Mouse (Mus musculus): ENCODE data around the gene Dot1l. TPM values are rescaled to one million over a fixed set of nuclear protein-coding genes. Genes with fewer than 3 reads are reported as not detected.

Gene Dot1l
- total and polyA plus RNA-seq, 3 experiments = 3.3 to 43.8 (median 13.3) TPM

DNA sequence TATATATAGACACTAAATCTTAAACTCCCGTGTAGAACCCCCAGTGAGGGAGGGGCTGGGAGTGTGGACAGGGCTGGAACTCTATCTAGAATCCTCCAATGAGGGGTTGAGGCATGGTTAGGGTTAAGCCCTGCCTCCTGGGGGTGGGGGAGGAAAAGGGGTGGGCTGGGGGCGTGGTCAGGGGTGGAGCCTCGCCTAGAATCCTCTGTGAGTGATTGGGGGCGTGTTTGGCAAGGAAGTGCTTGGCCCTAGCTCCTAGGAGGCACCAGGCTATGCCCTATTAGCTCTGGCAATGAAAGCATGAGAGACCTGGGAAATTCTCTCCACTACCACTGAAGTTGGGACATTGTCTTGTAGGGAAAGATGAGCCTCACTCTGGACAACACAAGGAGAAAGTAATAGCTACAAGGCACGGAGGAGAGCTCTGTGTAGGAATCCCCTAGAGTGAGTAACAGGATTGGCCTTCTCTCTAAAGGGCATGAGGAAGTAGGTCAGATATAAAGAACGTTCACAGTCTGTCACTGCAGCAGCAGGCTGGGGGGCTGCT is 2.9 kb upstream of the Dot1l start:
- peak overlapping the region; percentile 56 for H3K27ac ChIP-seq (ENCODE audit: insufficient read depth, low read depth)
- in situ Hi-C loops (cut with MboI; ENCODE audit: low pct_ligation_motif_present, low pct_unique_long_range_greater_than_20kb, low sequenced_read_pairs) (no loop called here), dilution Hi-C loops (cut with MboI; ENCODE audit: extremely low pct_ligation_motif_present, extremely low pct_unique_long_range_greater_than_20kb, low sequenced_read_pairs) (no loop called here)
- H3K9ac ChIP-seq (ENCODE audit: insufficient read depth, low read depth) = peak overlapping the region; percentile 41
- peaks cover 0 to 2% of the 10 kb centered on the region in 2 experiments for H3K36me3 ChIP-seq (replicated peaks in 1 of 2; ENCODE audit: control insufficient read depth in 1 of 2, insufficient read depth in 1 of 2, low read length in 1 of 2)
- H3K4me1 ChIP-seq (ENCODE audit: control insufficient read depth in 1 of 2, insufficient read depth in 2 of 2) = peaks cover 14 to 36% of the 10 kb centered on the region in 2 experiments
- H3K9me3 ChIP-seq (replicated peaks; ENCODE audit: low read length) = no peaks in the 10 kb centered on the region
- DNase-seq (ENCODE audit: extremely low read depth) = peak; percentile 91
- H3K4me2 ChIP-seq (ENCODE audit: insufficient read depth, low read depth, poor library complexity, severe bottlenecking) = peak overlapping the region; percentile 79
- H3K4me3 ChIP-seq (replicated peaks in 1 of 3; ENCODE audit: low read depth in 2 of 3, low read length in 2 of 3, poor library complexity in 1 of 3) = peak overlapping the region in 2 of 3 experiments; percentile 34 to 42
- H3K79me2 ChIP-seq (replicated peaks; ENCODE audit: control insufficient read depth, extremely low read depth, insufficient read depth, poor library complexity, severe bottlenecking) = peaks cover 20% of the 10 kb centered on the region
- TF ChIP-seq JUN (IDR thresholded peaks at IDR 0.05; ENCODE audit: insufficient read depth, low read depth, low read length) (no peak), CHD1 (IDR thresholded peaks at IDR 0.05; ENCODE audit: low read depth, low read length) (no peak), MAZ (IDR thresholded peaks at IDR 0.05; ENCODE audit: low read depth, low read length) (peak; percentile 59; the same call in 1 of the 2 replicates), CHD2 (IDR thresholded peaks at IDR 0.05; ENCODE audit: low read length) (0 out of 2 replicates have a peak, but pooled peaks have one; percentile 1), NELFE (IDR thresholded peaks at IDR 0.05; ENCODE audit: low read depth, low read length) (peak; percentile 24; the same call in 1 of the 2 replicates), BHLHE40 (IDR thresholded peaks at IDR 0.05; ENCODE audit: low read depth, low read length) (no peak), GABPA (IDR thresholded peaks at IDR 0.05; ENCODE audit: insufficient replicate concordance, low read depth, low read length) (no peak), TBP (conservative IDR thresholded peaks at IDR 0.05; ENCODE audit: low read depth, low read length) (peak; percentile 58), POLR2A (IDR thresholded peaks at IDR 0.05; ENCODE audit: low read depth, low read length) (peak; percentile 56), MYC (IDR thresholded peaks at IDR 0.05; ENCODE audit: low read depth, low read length) (no peak), SIN3A (IDR thresholded peaks at IDR 0.05; ENCODE audit: low read length) (peak; percentile 20; the same call in 1 of the 2 replicates), MXI1 (IDR thresholded peaks at IDR 0.05; ENCODE audit: low read depth, low read length) (peak; percentile 61; the same call in 1 of the 2 replicates), ELF1 (IDR thresholded peaks at IDR 0.05; ENCODE audit: low read depth, low read length) (no peak; the same call in 1 of the 2 replicates)
- no peaks in the 10 kb centered on the region for H3K27me3 ChIP-seq (replicated peaks)

- Histone ChIP-seq H3K27me3 (replicated peaks) (no peaks in the 10 kb centered on the region), H3K4me3 (replicated peaks in 1 of 3; ENCODE audit: low read depth in 2 of 3, low read length in 2 of 3, poor library complexity in 1 of 3) (peak overlapping the region; percentile 93 to 98 (median 96)), H3K36me3 (replicated peaks in 1 of 2; ENCODE audit: control insufficient read depth in 1 of 2, insufficient read depth in 1 of 2, low read length in 1 of 2) (peaks cover 0 to 22% of the 10 kb centered on the region in 2 experiments), H3K79me2 (replicated peaks; ENCODE audit: control insufficient read depth, extremely low read depth, insufficient read depth, poor library complexity, severe bottlenecking) (peaks cover 52% of the 10 kb centered on the region), H3K4me1 (ENCODE audit: control insufficient read depth in 1 of 2, insufficient read depth in 2 of 2) (peaks cover 28 to 57% of the 10 kb centered on the region in 2 experiments), H3K9ac (ENCODE audit: insufficient read depth, low read depth) (peak overlapping the region; percentile 96), H3K9me3 (replicated peaks; ENCODE audit: low read length) (no peaks in the 10 kb centered on the region), H3K4me2 (ENCODE audit: insufficient read depth, low read depth, poor library complexity, severe bottlenecking) (peak overlapping the region; percentile 52), H3K27ac (ENCODE audit: insufficient read depth, low read depth) (peak overlapping the region; percentile 38)
- dilution Hi-C loops (cut with MboI; ENCODE audit: extremely low pct_ligation_motif_present, extremely low pct_unique_long_range_greater_than_20kb, low sequenced_read_pairs) = no loop called here
- no peak for DNase-seq (ENCODE audit: extremely low read depth)
- TF ChIP-seq ETS1 (conservative IDR thresholded peaks at IDR 0.05; ENCODE audit: low read depth, low read length) = no peak
- no peak for TF ChIP-seq CTCF (conservative IDR thresholded peaks at IDR 0.05 in 1 of 2, IDR thresholded peaks at IDR 0.05 in 1 of 2; ENCODE audit: low read depth in 2 of 2, low read length in 2 of 2)
- peak; percentile 63 for TF ChIP-seq BHLHE40 (IDR thresholded peaks at IDR 0.05; ENCODE audit: low read depth, low read length)
- TF ChIP-seq ELF1 (IDR thresholded peaks at IDR 0.05; ENCODE audit: low read depth, low read length) = no peak
- no peak for TF ChIP-seq NRF1 (IDR thresholded peaks at IDR 0.05; ENCODE audit: low read depth, low read length)
- TF ChIP-seq SIN3A (IDR thresholded peaks at IDR 0.05; ENCODE audit: low read length) = peak; percentile 38; the same call in 1 of the 2 replicates
- no peak for TF ChIP-seq USF1 (IDR thresholded peaks at IDR 0.05; ENCODE audit: low read depth, low read length)
- TF ChIP-seq E2F4 (IDR thresholded peaks at IDR 0.05; ENCODE audit: insufficient replicate concordance, low read depth, low read length) = no peak
- TF ChIP-seq USF2 (conservative IDR thresholded peaks at IDR 0.05; ENCODE audit: low read depth, low read length) = no peak
- TF ChIP-seq ZNF384 (IDR thresholded peaks at IDR 0.05; ENCODE audit: low read depth, low read length) = no peak
- in situ Hi-C loops (cut with MboI; ENCODE audit: low pct_ligation_motif_present, low pct_unique_long_range_greater_than_20kb, low sequenced_read_pairs) = no loop called here
Observed at GRCm38 (mm10) chr10:80755291-80756015, 447 bp downstream of the Dot1l start.
